Mouse (Mus musculus) small intestine, adult 2 months (tissue): ENCODE results near the gene 4930507D05Rik.

ENCODE experiments used
- CTCF ChIP-seq: fragments of 200-500 bp; IDR thresholded peaks from 2 replicates; pipeline ENCODE4 v1.5.1; 2012; ENCODE audit warnings: low read depth, mild to moderate bottlenecking, control low read depth, inconsistent platforms, low read length, moderate library complexity, mixed read lengths; ENCODE audit not compliant: insufficient replicate concordance, insufficient read length; ENCODE audit errors: extremely low read depth
- POLR2A ChIP-seq: fragments of 200-500 bp; IDR thresholded peaks from 2 replicates; pipeline ENCODE4 v1.6.1; 2012; ENCODE audit warnings: low read depth, mild to moderate bottlenecking, control low read depth, inconsistent platforms, low read length, moderate library complexity

- TF ChIP-seq CTCF (no peak), POLR2A (no peak)
Measured at GRCm38 (mm10) chr10:62471105-62471504, 21.8 kb downstream of the 4930507D05Rik start.
